Mouse (Mus musculus) embryonic fibroblast, embryonic 13.5 days (primary cell): ENCODE measurements around the gene Ccdc151. TPM values are rescaled to one million over a fixed set of nuclear protein-coding genes. Genes with fewer than 3 reads are reported as not detected.
A peak's percentile ranks its signal among the peaks of the same experiment; 100 is the strongest.

Experiments
- H3K27ac ChIP-seq: 2 replicates; pipeline ENCODE4 v1.5.1; 2012; ENCODE audit warnings: low read length, control low read depth, inconsistent platforms; ENCODE audit not compliant: insufficient read depth
- H3K4me1 ChIP-seq: 2 replicates; pipeline ENCODE4 v1.6.1; 2011; ENCODE audit warnings: low read length; ENCODE audit not compliant: control insufficient read depth, insufficient read depth
- H3K4me3 ChIP-seq: 2 replicates; pipeline ENCODE4 v1.5.1; 2011; ENCODE audit warnings: mild to moderate bottlenecking, control low read depth, low read length; ENCODE audit not compliant: insufficient read depth
- CTCF ChIP-seq: IDR thresholded peaks from 2 replicates; pipeline ENCODE4 v1.5.1; 2011; ENCODE audit warnings: mild to moderate bottlenecking, control low read depth, low read length, moderate library complexity, borderline replicate concordance; ENCODE audit not compliant: insufficient read depth
- POLR2A ChIP-seq: IDR thresholded peaks from 2 replicates; pipeline ENCODE4 v1.6.1; 2011; ENCODE audit warnings: low read depth, mild to moderate bottlenecking, control low read depth, low read length, moderate library complexity
- polyA plus RNA-seq: library from polyadenylated mRNA; stranded (reverse); fragments of >200 nt; gene quantifications from 2 replicates; pipeline ENCODE4 v1.2.4, GENCODE M21; 2011; ENCODE audit warnings: low read depth; ENCODE audit not compliant: missing spikeins, insufficient read length

Ccdc151 gene
- polyA plus RNA-seq, 1 experiment: not detected

- TF ChIP-seq CTCF (no peak), POLR2A (no peak)
- H3K4me3 ChIP-seq: no peak overlapping the region
- H3K27ac ChIP-seq: no peak overlapping the region
- H3K4me1 ChIP-seq: peaks cover 3% of the 10 kb centered on the region; the same call in 1 of the 2 replicates
Observed at GRCm38 (mm10) chr9:22000296-22000695, 2.1 kb downstream of the Ccdc151 start.

- no peak for TF ChIP-seq POLR2A
- no peak for TF ChIP-seq CTCF
Observed at GRCm38 (mm10) chr9:21996178-21996867, 6.1 kb downstream of the Ccdc151 start.

GRCm38 (mm10) chr9:21992227-21992626, 10.2 kb downstream of the Ccdc151 start:
- H3K4me1 ChIP-seq: no peaks in the 10 kb centered on the region
- no peak for TF ChIP-seq POLR2A
- TF ChIP-seq CTCF: no peak
- no peak overlapping the region for H3K27ac ChIP-seq

More at GRCm38 (mm10) chr9:21996178-21996867, 6.1 kb downstream of the Ccdc151 start:
- no peak overlapping the region for H3K4me3 ChIP-seq
- H3K27ac ChIP-seq: no peak overlapping the region
- H3K4me1 ChIP-seq: no peaks in the 10 kb centered on the region

GRCm38 (mm10) chr9:21989230-21990110, 13.0 kb downstream of the Ccdc151 start, which contains the start of gene Rgl3:
TSS of gene Rgl3 (minus strand) at chr9:21989446.
- peak; percentile 60 for TF ChIP-seq POLR2A
- no peak for TF ChIP-seq CTCF
- Histone ChIP-seq H3K4me1 (no peaks in the 10 kb centered on the region), H3K4me3 (peak within 1 kb of the TSS; percentile 31), H3K27ac (no peak within 1 kb of the TSS)

More at GRCm38 (mm10) chr9:21992227-21992626, 10.2 kb downstream of the Ccdc151 start:
- no peak overlapping the region for H3K4me3 ChIP-seq

GRCm38 (mm10) chr9:21988421-21989101, 13.9 kb downstream of the Ccdc151 start:
- H3K27ac ChIP-seq: no peak overlapping the region
- TF ChIP-seq POLR2A (no peak), CTCF (no peak)
- peak overlapping the region; percentile 31 for H3K4me3 ChIP-seq
- H3K4me1 ChIP-seq: no peaks in the 10 kb centered on the region

GRCm38 (mm10) chr9:21987592-21988342, 14.7 kb downstream of the Ccdc151 start:
- TF ChIP-seq POLR2A: no peak
- no peak for TF ChIP-seq CTCF
- Histone ChIP-seq H3K4me3 (no peak overlapping the region), H3K27ac (no peak overlapping the region), H3K4me1 (no peaks in the 10 kb centered on the region)

GRCm38 (mm10) chr9:21983911-21984310, 18.5 kb downstream of the Ccdc151 start:
- Histone ChIP-seq H3K4me3 (no peak overlapping the region), H3K27ac (no peak overlapping the region), H3K4me1 (no peaks in the 10 kb centered on the region)
- no peak for TF ChIP-seq CTCF
- TF ChIP-seq POLR2A: no peak

GRCm38 (mm10) chr9:21978398-21979128, 23.9 kb downstream of the Ccdc151 start:
- H3K4me3 ChIP-seq: no peak overlapping the region
- no peaks in the 10 kb centered on the region for H3K4me1 ChIP-seq
- no peak for TF ChIP-seq CTCF
- no peak for TF ChIP-seq POLR2A
- no peak overlapping the region for H3K27ac ChIP-seq

GRCm38 (mm10) chr9:21977972-21978371, 24.5 kb downstream of the Ccdc151 start:
- TF ChIP-seq POLR2A (no peak), CTCF (peak; percentile 47; the same call in 1 of the 2 replicates)
- no peak overlapping the region for H3K27ac ChIP-seq
- H3K4me1 ChIP-seq: no peaks in the 10 kb centered on the region
- no peak overlapping the region for H3K4me3 ChIP-seq
